Mouse (Mus musculus): ENCODE results near the gene Tspan8. TPM values are rescaled to one million over a fixed set of nuclear protein-coding genes. Genes with fewer than 3 reads are reported as not detected.

Tspan8 gene
- polyA plus RNA-seq, 1 experiment: 1.4 TPM

DNA sequence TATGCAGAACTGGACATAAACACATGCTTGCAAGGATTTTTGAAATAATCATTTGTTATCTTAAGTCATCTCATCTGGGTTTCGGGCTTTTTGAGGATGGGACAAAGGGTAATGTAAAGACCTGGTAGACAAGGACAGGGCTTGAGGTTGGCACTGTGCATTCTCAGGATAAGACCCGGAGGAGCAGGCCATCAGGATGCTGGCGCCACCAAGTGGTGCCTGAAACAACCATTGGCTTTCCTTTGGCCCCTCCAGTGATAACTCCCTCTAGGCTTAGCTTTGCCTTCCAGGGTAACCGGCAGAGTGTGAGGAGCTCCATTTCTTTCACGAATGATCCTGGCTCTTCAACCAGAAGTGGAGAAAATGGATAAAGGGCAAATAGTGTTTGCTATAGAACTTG, 38.0 kb upstream of the Tspan8 start:
- H3ac ChIP-seq (ENCODE audit: control insufficient read depth, insufficient read length): no peak overlapping the region
- no peak overlapping the region for H3K4me3 ChIP-seq
- H3K79me2 ChIP-seq (ENCODE audit: control insufficient read depth, insufficient read depth): no peaks in the 10 kb centered on the region
- no peaks in the 10 kb centered on the region for H3K27me3 ChIP-seq (ENCODE audit: control insufficient read depth, insufficient read depth, insufficient read length)
- no peaks in the 10 kb centered on the region for H3K36me3 ChIP-seq (ENCODE audit: control insufficient read depth, insufficient read depth)
- H3K4me2 ChIP-seq (ENCODE audit: low read depth): no peak overlapping the region
- TF ChIP-seq POLR2A (IDR thresholded peaks at IDR 0.05; ENCODE audit: insufficient read length, low read depth): no peak

DNA sequence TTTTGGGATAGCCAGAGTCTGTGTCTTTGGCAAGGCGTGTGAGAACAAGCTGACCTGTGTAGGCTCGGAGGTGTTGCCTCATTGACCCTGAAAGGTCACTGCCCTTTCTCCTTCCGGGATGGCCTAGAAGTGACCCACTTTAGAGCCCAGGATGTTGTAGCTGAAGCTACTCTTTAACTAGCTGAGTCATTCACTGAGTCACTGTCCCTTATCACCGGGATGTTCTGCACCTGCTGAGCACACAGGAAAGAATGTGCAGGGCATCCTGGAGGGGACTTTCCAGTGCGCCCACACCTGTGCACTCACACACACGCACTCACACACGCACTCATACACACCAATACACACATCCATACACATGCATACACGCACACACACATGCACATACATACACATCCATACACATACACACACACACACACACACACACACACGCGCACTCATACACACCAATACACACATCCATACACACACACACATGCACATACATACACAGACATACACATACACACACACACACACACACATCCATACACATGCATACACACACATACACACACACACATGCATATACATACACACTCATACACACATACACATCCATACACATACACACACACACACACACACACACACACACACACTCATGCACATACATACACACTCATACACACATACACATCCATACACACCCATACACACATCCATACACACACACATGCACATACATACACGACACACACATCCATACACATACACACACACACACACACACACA, 36.2 kb upstream of the Tspan8 start:
- Histone ChIP-seq H3K36me3 (ENCODE audit: control insufficient read depth, insufficient read depth) (no peaks in the 10 kb centered on the region), H3ac (ENCODE audit: control insufficient read depth, insufficient read length) (no peak overlapping the region), H3K4me2 (ENCODE audit: low read depth) (no peak overlapping the region), H3K79me2 (ENCODE audit: control insufficient read depth, insufficient read depth) (no peaks in the 10 kb centered on the region), H3K27me3 (ENCODE audit: control insufficient read depth, insufficient read depth, insufficient read length) (no peaks in the 10 kb centered on the region), H3K4me3 (no peak overlapping the region)
- TF ChIP-seq MAX (IDR thresholded peaks at IDR 0.05; ENCODE audit: low read depth) (no peak), REST (IDR thresholded peaks at IDR 0.05; ENCODE audit: insufficient read depth, insufficient read length) (no peak), SRF (IDR thresholded peaks at IDR 0.05; ENCODE audit: control insufficient read depth, insufficient read length, low read depth) (no peak), MYOG (IDR thresholded peaks at IDR 0.05; ENCODE audit: control insufficient read depth in 1 of 3, insufficient read depth in 1 of 3, insufficient read length in 2 of 3, low read depth in 2 of 3) (no peak), USF1 (IDR thresholded peaks at IDR 0.05; ENCODE audit: low read depth) (no peak), MYOD1 (IDR thresholded peaks at IDR 0.05; ENCODE audit: control insufficient read depth in 1 of 3, insufficient read length in 2 of 3, low read depth in 2 of 3) (peak in 1 of 3 experiments; percentile 55), CEBPB (IDR thresholded peaks at IDR 0.05; ENCODE audit: insufficient read depth, poor library complexity, severe bottlenecking) (no peak), POLR2A (IDR thresholded peaks at IDR 0.05; ENCODE audit: insufficient read length, low read depth) (no peak), TCF3 (IDR thresholded peaks at IDR 0.05; ENCODE audit: insufficient read length, low read depth) (no peak)

DNA sequence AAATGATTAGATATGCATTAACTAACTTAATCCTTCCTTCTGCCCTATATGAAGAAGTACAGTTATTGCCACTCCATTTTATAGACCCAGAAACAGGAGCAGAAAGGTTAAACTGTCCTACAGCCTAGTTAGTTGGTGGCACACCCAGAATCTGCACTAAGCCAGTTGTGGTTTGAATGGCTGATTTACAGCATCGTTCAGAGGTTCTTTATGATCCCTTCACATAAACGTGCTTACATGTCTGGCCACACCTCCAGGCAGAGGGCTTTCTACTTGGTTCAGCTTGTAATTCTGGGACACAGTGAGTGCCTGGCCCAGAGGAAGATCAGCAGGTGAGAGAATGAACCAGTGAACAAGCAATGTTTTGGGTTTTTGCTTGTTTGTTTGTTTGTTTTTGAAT, 33.4 kb upstream of the Tspan8 start:
- no peak overlapping the region for H3K4me3 ChIP-seq
- no peak overlapping the region for H3K4me2 ChIP-seq (ENCODE audit: low read depth)
- TF ChIP-seq USF1 (IDR thresholded peaks at IDR 0.05; ENCODE audit: low read depth) (no peak), TCF12 (IDR thresholded peaks at IDR 0.05; ENCODE audit: insufficient read depth, poor library complexity, severe bottlenecking) (no peak), E2F4 (IDR thresholded peaks at IDR 0.05; ENCODE audit: insufficient read depth) (no peak), SRF (IDR thresholded peaks at IDR 0.05; ENCODE audit: control insufficient read depth, insufficient read length, low read depth) (no peak), MYOD1 (IDR thresholded peaks at IDR 0.05; ENCODE audit: control insufficient read depth in 1 of 3, insufficient read length in 2 of 3, low read depth in 2 of 3) (no peak), POLR2AphosphoS2 (IDR thresholded peaks at IDR 0.05; ENCODE audit: insufficient read length, low read depth) (no peak)
- H3K27me3 ChIP-seq (ENCODE audit: control insufficient read depth, insufficient read depth, insufficient read length): no peaks in the 10 kb centered on the region
- H3K36me3 ChIP-seq (ENCODE audit: control insufficient read depth, insufficient read depth): no peaks in the 10 kb centered on the region
- H3ac ChIP-seq (ENCODE audit: control insufficient read depth, insufficient read length): no peak overlapping the region
- H3K79me2 ChIP-seq (ENCODE audit: control insufficient read depth, insufficient read depth): no peaks in the 10 kb centered on the region

DNA sequence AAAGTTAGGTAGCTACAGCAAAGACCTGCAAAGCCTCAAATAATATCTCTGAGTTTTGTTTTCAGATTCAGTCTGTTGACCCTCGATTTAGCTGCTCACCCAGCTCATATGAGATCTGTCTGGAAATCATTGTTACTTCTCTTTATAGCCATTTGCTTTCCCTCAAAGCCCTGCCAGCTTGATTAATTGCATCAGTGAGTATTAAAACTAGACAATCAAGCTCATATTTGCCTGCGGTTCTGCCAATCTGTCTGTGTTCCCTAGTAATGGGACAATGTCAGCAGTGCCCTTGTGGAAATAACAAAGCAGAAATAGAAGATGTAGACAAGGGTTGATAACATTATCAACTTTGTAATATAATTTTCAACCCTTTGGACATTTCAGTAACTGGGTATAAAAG, 25.8 kb upstream of the Tspan8 start:
- no peaks in the 10 kb centered on the region for H3K27me3 ChIP-seq (ENCODE audit: control insufficient read depth, insufficient read depth, insufficient read length)
- no peak overlapping the region for H3ac ChIP-seq (ENCODE audit: control insufficient read depth, insufficient read length)
- H3K4me3 ChIP-seq: no peak overlapping the region
- no peak for TF ChIP-seq CEBPB (IDR thresholded peaks at IDR 0.05; ENCODE audit: insufficient read depth, poor library complexity, severe bottlenecking)
- no peaks in the 10 kb centered on the region for H3K36me3 ChIP-seq (ENCODE audit: control insufficient read depth, insufficient read depth)
- H3K79me2 ChIP-seq (ENCODE audit: control insufficient read depth, insufficient read depth): no peaks in the 10 kb centered on the region
- no peak overlapping the region for H3K4me2 ChIP-seq (ENCODE audit: low read depth)

DNA sequence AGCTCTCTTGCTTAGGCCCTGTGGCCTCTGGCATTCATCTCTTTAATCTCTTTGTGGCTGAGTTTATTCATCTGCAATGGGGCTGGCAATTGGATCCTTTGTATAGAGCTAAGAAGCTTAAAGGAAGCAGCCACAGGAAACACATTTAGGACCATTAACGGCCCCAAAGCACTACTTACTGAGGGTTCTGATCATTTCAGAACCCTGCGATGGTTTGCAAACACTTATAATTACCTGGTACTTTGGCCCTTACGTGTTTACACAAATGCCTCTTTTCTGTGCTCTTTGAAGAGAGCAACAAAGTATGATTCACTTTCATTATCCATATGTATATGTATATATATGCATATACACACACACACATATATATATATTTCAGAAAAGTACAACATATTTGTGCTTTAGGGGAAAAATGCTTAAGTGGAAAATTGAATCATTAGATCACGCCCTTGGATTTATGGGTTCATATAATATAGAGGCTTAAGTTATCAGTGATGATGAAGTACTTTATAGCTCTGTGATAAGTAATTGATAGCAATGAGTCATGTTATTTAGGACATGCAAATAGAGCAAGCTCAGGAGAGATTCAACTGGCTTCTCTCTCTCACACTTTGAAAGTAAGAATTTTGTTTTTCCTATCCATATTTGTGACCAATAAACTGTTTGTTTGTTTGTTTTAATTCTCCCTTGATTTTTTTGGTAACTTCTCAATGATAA, 20.4 kb upstream of the Tspan8 start:
- no peaks in the 10 kb centered on the region for H3K79me2 ChIP-seq (ENCODE audit: control insufficient read depth, insufficient read depth)

More for the DNA sequence above, 20.4 kb upstream of the Tspan8 start:
- no peak overlapping the region for H3K4me2 ChIP-seq (ENCODE audit: low read depth)
- H3K4me3 ChIP-seq: no peak overlapping the region
- TF ChIP-seq POLR2A (IDR thresholded peaks at IDR 0.05; ENCODE audit: insufficient read length, low read depth): no peak
- TF ChIP-seq MYOD1 (IDR thresholded peaks at IDR 0.05; ENCODE audit: control insufficient read depth in 1 of 3, insufficient read length in 2 of 3, low read depth in 2 of 3): no peak
- no peak for TF ChIP-seq CEBPB (IDR thresholded peaks at IDR 0.05; ENCODE audit: insufficient read depth, poor library complexity, severe bottlenecking)
- TF ChIP-seq MAX (IDR thresholded peaks at IDR 0.05; ENCODE audit: low read depth): no peak
- TF ChIP-seq MYOG (IDR thresholded peaks at IDR 0.05; ENCODE audit: control insufficient read depth in 1 of 3, insufficient read depth in 1 of 3, insufficient read length in 2 of 3, low read depth in 2 of 3): no peak
- no peak for TF ChIP-seq SRF (IDR thresholded peaks at IDR 0.05; ENCODE audit: control insufficient read depth, insufficient read length, low read depth)
- no peak for TF ChIP-seq E2F4 (IDR thresholded peaks at IDR 0.05; ENCODE audit: insufficient read depth)
- no peak for TF ChIP-seq TCF12 (IDR thresholded peaks at IDR 0.05; ENCODE audit: insufficient read depth, poor library complexity, severe bottlenecking)
- no peak for TF ChIP-seq TCF3 (IDR thresholded peaks at IDR 0.05; ENCODE audit: insufficient read length, low read depth)
- no peak for TF ChIP-seq USF1 (IDR thresholded peaks at IDR 0.05; ENCODE audit: low read depth)
- TF ChIP-seq REST (IDR thresholded peaks at IDR 0.05; ENCODE audit: insufficient read depth, insufficient read length): no peak
- no peak for TF ChIP-seq POLR2AphosphoS2 (IDR thresholded peaks at IDR 0.05; ENCODE audit: insufficient read length, low read depth)
- H3K36me3 ChIP-seq (ENCODE audit: control insufficient read depth, insufficient read depth): no peaks in the 10 kb centered on the region
- no peaks in the 10 kb centered on the region for H3K27me3 ChIP-seq (ENCODE audit: control insufficient read depth, insufficient read depth, insufficient read length)
- H3ac ChIP-seq (ENCODE audit: control insufficient read depth, insufficient read length): no peak overlapping the region

Measured in myocyte (in vitro differentiated cells).